Mouse (Mus musculus): ENCODE data around the gene Myo9b.

DNA sequence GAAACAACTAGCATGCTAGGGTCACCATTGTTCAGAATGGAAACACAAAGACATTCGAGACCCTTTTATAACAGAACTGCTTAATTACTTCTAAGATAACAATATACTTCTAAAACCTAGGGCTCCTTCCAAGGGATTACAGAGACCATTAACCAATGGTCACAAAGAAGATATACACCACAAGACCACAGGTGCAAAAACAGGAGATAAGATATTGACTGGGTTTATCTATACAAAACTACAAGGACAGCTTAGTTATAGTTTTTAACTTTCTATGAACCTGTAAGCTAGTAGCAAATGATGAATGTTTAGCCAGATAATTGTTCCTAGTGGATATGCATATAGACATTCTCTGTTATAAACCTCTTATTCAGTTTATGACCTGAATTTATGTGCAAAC lies 30.3 kb downstream of the Myo9b start:
- TF ChIP-seq CTCF (IDR thresholded peaks at IDR 0.05; ENCODE audit: low read depth, low read length) = no peak
- no peak for TF ChIP-seq POLR2A (IDR thresholded peaks at IDR 0.05; ENCODE audit: borderline replicate concordance, low read depth, low read length)

Measured in bone marrow macrophage, adult 2 months (primary cell).